Mouse (Mus musculus) megakaryocyte, embryonic 14.5 days (primary cell): ENCODE data around the gene Zbtb43.

Source experiments
- FLI1 ChIP-seq: IDR thresholded peaks from 2 replicates; pipeline ENCODE4 v1.6.1; 2012; ENCODE audit warnings: low read length, inconsistent platforms, mixed read lengths
- GATA1 ChIP-seq: IDR thresholded peaks from 3 replicates; pipeline ENCODE4 v1.6.1; 2012; ENCODE audit warnings: mixed read lengths, low read length, inconsistent platforms, borderline replicate concordance

DNA sequence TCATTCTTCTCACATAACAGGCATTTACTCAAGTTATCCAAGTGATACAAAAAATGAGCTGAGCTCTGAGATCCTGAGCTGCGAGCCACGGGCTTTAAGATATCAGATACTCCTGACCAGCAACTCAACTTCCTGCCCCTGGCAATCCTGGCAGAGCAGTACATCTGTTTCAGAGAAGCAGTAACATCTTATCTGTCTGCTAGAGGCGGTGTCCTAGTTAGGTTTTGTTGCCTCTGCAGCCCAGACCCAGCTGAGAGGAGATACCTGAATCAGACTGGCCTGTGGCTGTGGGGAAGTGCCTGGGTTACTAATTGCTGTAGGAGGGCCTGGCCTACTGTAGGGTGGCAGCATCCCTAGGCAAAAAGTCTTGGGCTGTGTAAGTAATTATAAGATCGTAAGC, 8.7 kb downstream of the Zbtb43 start:
- TF ChIP-seq GATA1 (no peak), FLI1 (no peak)
